Mouse (Mus musculus): ENCODE data around the gene Fgf22. TPM values are rescaled to one million over a fixed set of nuclear protein-coding genes. Genes with fewer than 3 reads are reported as not detected.

The Fgf22 gene
- total RNA-seq, 2 experiments from 2014 or later, result not detected

Other genes starting within 250 kb of the Fgf22 start
- under 1 TPM; 0.56 to 0.96 TPM for gene Plpp2, start 221.3 kb upstream of the Fgf22 start, total RNA-seq (2021)
- 10 to 100 TPM; 14.0 to 15.2 TPM for gene Mier2, start 199.9 kb upstream of the Fgf22 start, total RNA-seq (2021)
- not detected for gene Theg, start 167.7 kb upstream of the Fgf22 start, total RNA-seq (2021)
- gene C2cd4c, start 141.1 kb upstream of the Fgf22 start, total RNA-seq (2021), result under 1 TPM; 0.10 to 0.25 TPM
- 1 to 10 TPM; 2.3 to 2.5 TPM for gene Shc2, start 117.2 kb upstream of the Fgf22 start, total RNA-seq (2021)
- gene Odf3l2, start 109.3 kb upstream of the Fgf22 start, total RNA-seq (2021), result 10 to 100 TPM; 55.1 to 58.1 TPM
- not detected for gene Madcam1, start 90.5 kb upstream of the Fgf22 start, total RNA-seq (2021)
- gene Tpgs1, start 85.7 kb upstream of the Fgf22 start, total RNA-seq (2021), result 10 to 100 TPM; 19.2 to 19.6 TPM
- gene Cdc34, start 72.9 kb upstream of the Fgf22 start, total RNA-seq (2021), result 100 to 1,000 TPM; 344 to 378 TPM
- gene Gzmm, start 66.1 kb upstream of the Fgf22 start, total RNA-seq (2021), result 1 to 10 TPM; 4.4 to 6.0 TPM
- gene Bsg, start 50.6 kb upstream of the Fgf22 start, total RNA-seq (2021), result 100 to 1,000 TPM; 528 to 635 TPM
- gene Hcn2, start 38.4 kb upstream of the Fgf22 start, total RNA-seq (2021), result under 1 TPM; 0.72 to 0.79 TPM
- 10 to 100 TPM; 29.4 to 33.2 TPM for gene Polrmt, start 8.5 kb upstream of the Fgf22 start, total RNA-seq (2021)
- gene Rnf126, start 11.9 kb downstream of the Fgf22 start, total RNA-seq (2021), result 10 to 100 TPM; 35.1 to 40.1 TPM
- gene Fstl3, start 22.2 kb downstream of the Fgf22 start, total RNA-seq (2021), result 1 to 10 TPM; 1.2 to 1.8 TPM
- not detected for gene Prss57, start 35.9 kb downstream of the Fgf22 start, total RNA-seq (2021)
- gene Palm, start 38.5 kb downstream of the Fgf22 start, total RNA-seq (2021), result 10 to 100 TPM; 13.8 to 21.4 TPM
- not detected for gene Misp, start 65.9 kb downstream of the Fgf22 start, total RNA-seq (2021)
- gene Ptbp1, start 99.4 kb downstream of the Fgf22 start, total RNA-seq (2021), result 10 to 100 TPM; 17.2 to 17.4 TPM
- not detected for gene Prtn3, start 119.4 kb downstream of the Fgf22 start, total RNA-seq (2021)
- gene Plppr3, start 119.6 kb downstream of the Fgf22 start, total RNA-seq (2021), result not detected
- gene Elane, start 131.2 kb downstream of the Fgf22 start, total RNA-seq (2021), result not detected
- gene Cfd, start 135.8 kb downstream of the Fgf22 start, total RNA-seq (2021), result 10 to 100 TPM; 47.6 to 86.0 TPM
- gene Med16, start 153.8 kb downstream of the Fgf22 start, total RNA-seq (2021), result 10 to 100 TPM; 27.5 to 35.3 TPM
- not detected for gene Gm26602, start 155.8 kb downstream of the Fgf22 start, total RNA-seq (2021)
- under 1 TPM in 1 of 2 experiments, not detected in 1; 0.23 TPM for gene Kiss1r, start 161.9 kb downstream of the Fgf22 start, total RNA-seq (2021)
- 100 to 1,000 TPM; 114 to 118 TPM for gene R3hdm4, start 166.1 kb downstream of the Fgf22 start, total RNA-seq (2021)
- 1 to 10 TPM; 1.3 to 1.8 TPM for gene Arid3a, start 172.0 kb downstream of the Fgf22 start, total RNA-seq (2021)
- gene Wdr18, start 205.1 kb downstream of the Fgf22 start, total RNA-seq (2021), result 10 to 100 TPM; 17.5 to 23.9 TPM
- gene Grin3b, start 215.6 kb downstream of the Fgf22 start, total RNA-seq (2021), result under 1 TPM; 0.07 to 0.15 TPM
- gene Tmem259, start 229.3 kb downstream of the Fgf22 start, total RNA-seq (2021), result 10 to 100 TPM; 71.5 to 72.4 TPM
- 1 to 10 TPM; 5.2 to 6.0 TPM for gene Cnn2, start 233.5 kb downstream of the Fgf22 start, total RNA-seq (2021)
- gene Abca7, start 241.4 kb downstream of the Fgf22 start, total RNA-seq (2021), result 1 to 10 TPM; 5.4 to 5.8 TPM